Mouse (Mus musculus): ENCODE data around the gene Myo9b. TPM values are rescaled to one million over a fixed set of nuclear protein-coding genes. Genes with fewer than 3 reads are reported as not detected.
A peak's percentile ranks its signal among the peaks of the same experiment; 100 is the strongest.

The Myo9b gene
- polyA plus RNA-seq, 1 experiment from 2014 or later, result 5.1 TPM

DNA sequence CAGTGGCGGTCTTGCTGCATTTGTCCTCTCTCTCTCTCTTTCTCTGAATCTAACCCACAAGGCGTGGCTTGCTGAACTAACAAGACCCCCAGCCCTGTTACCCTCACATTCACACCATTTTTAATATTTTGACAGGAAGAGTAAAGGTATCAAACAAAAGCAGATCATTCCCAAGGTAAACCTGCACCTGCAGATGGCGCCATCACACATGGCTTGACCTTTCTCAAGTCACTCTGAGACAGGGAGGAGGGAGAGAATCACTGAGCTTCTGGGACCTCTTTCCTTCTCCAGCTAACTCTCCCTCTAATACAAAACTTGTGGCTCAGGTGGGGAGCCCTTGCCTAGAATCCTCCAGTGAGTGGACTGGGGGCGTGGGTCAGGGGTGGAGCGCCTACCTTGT is 68.1 kb downstream of the Myo9b start:
- no peak overlapping the region for H3K27ac ChIP-seq (ENCODE audit: low read depth)
- H3K4me2 ChIP-seq (ENCODE audit: low read depth, low read length), result no peak overlapping the region
- H3K27me3 ChIP-seq (ENCODE audit: insufficient read depth, low read length), result no peaks in the 10 kb centered on the region
- no peak overlapping the region for H3K4me3 ChIP-seq (ENCODE audit: low read depth, low read length)
- TF ChIP-seq CTCF (IDR thresholded peaks at IDR 0.05; ENCODE audit: low read depth) (peak; percentile 63), EP300 (IDR thresholded peaks at IDR 0.05; ENCODE audit: low read depth) (no peak)
- DNase-seq, result peak; percentile 49
- H3K4me1 ChIP-seq (ENCODE audit: insufficient read depth), result no peaks in the 10 kb centered on the region
- no peaks in the 10 kb centered on the region for H3K9me3 ChIP-seq (ENCODE audit: low read length)
- H3K9ac ChIP-seq (replicated peaks), result no peak overlapping the region
- 85% methylated on average over 5 of the region's 5 CpGs for WGBS (ENCODE audit: insufficient replicate concordance)
- ATAC-seq, result no peak
- peaks cover 49% of the 10 kb centered on the region for H3K36me3 ChIP-seq (replicated peaks; ENCODE audit: insufficient read depth, low read length)

DNA sequence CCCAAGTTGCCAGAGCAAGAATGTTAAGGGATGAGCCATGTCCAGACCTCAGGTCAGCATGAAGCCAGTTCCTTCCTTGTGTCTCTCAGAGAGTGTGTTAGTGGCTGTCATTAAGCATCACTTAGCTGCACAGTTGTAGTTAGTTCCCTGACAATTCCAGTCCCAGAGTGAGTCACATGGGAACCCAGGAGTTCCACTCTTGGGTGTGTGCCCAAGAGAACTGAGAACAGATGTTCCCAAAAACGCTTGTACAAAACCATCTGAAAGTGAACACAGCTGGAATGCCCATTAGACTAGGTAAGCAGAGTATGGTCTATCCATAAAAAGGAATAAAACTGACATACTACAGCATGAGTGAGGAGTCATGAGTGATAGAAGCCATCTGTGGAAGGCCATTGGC is 74.1 kb downstream of the Myo9b start:
- Histone ChIP-seq H3K4me1 (ENCODE audit: insufficient read depth) (no peaks in the 10 kb centered on the region), H3K4me3 (ENCODE audit: low read depth, low read length) (no peak overlapping the region), H3K36me3 (replicated peaks; ENCODE audit: insufficient read depth, low read length) (peaks cover 84% of the 10 kb centered on the region), H3K27ac (ENCODE audit: low read depth) (no peak overlapping the region), H3K9ac (replicated peaks) (no peak overlapping the region), H3K27me3 (ENCODE audit: insufficient read depth, low read length) (no peaks in the 10 kb centered on the region), H3K4me2 (ENCODE audit: low read depth, low read length) (no peak overlapping the region), H3K9me3 (ENCODE audit: low read length) (no peaks in the 10 kb centered on the region)
- DNase-seq (no peak), ATAC-seq (no peak)
- 63% methylated on average over 1 of the region's 1 CpGs for WGBS (ENCODE audit: insufficient replicate concordance)
- no peak for TF ChIP-seq EP300 (IDR thresholded peaks at IDR 0.05; ENCODE audit: low read depth)
- no peak for TF ChIP-seq CTCF (IDR thresholded peaks at IDR 0.05; ENCODE audit: low read depth)

DNA sequence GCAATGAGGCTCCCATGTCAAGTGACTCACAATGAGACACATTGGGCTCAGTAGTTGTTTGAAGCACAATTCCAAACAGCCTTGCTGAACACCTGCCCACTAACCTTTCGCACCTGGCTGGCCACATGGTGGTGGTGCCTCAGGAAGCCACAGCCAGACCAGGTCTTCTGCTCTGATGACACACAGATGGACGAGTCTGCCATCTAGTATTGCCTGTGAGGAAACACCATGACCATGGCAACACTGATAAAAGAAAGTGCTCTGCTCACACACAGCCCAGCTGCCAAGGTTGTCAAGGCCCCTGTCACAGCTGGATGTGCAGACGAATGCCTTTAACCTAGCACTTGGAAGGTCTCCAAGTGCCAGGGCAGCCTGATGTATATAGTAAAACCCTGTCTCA is 78.6 kb downstream of the Myo9b start:
- H3K9me3 ChIP-seq (ENCODE audit: low read length), result no peaks in the 10 kb centered on the region
- no peak for DNase-seq

GRCm38 (mm10) chr8:71351520-71351919 is 79.0 kb downstream of the Myo9b start:
- H3K27ac ChIP-seq (ENCODE audit: low read depth), result no peak overlapping the region
- WGBS (ENCODE audit: insufficient replicate concordance), result 92% methylated on average over 1 of the region's 1 CpGs
- DNase-seq, result no peak
- no peak overlapping the region for H3K4me3 ChIP-seq (ENCODE audit: low read depth, low read length)
- H3K4me1 ChIP-seq (ENCODE audit: insufficient read depth), result no peaks in the 10 kb centered on the region
- no peak for ATAC-seq
- peaks cover 85% of the 10 kb centered on the region for H3K36me3 ChIP-seq (replicated peaks; ENCODE audit: insufficient read depth, low read length)
- no peak for TF ChIP-seq EP300 (IDR thresholded peaks at IDR 0.05; ENCODE audit: low read depth)
- no peak for TF ChIP-seq CTCF (IDR thresholded peaks at IDR 0.05; ENCODE audit: low read depth)
- no peak overlapping the region for H3K9ac ChIP-seq (replicated peaks)
- H3K4me2 ChIP-seq (ENCODE audit: low read depth, low read length), result no peak overlapping the region
- H3K27me3 ChIP-seq (ENCODE audit: insufficient read depth, low read length), result no peaks in the 10 kb centered on the region
- H3K9me3 ChIP-seq (ENCODE audit: low read length), result no peaks in the 10 kb centered on the region

More for the DNA sequence above, 78.6 kb downstream of the Myo9b start:
- Histone ChIP-seq H3K27ac (ENCODE audit: low read depth) (no peak overlapping the region), H3K9ac (replicated peaks) (no peak overlapping the region), H3K4me1 (ENCODE audit: insufficient read depth) (no peaks in the 10 kb centered on the region), H3K27me3 (ENCODE audit: insufficient read depth, low read length) (no peaks in the 10 kb centered on the region), H3K36me3 (replicated peaks; ENCODE audit: insufficient read depth, low read length) (peaks cover 87% of the 10 kb centered on the region), H3K4me3 (ENCODE audit: low read depth, low read length) (no peak overlapping the region), H3K4me2 (ENCODE audit: low read depth, low read length) (no peak overlapping the region)
- no peak for TF ChIP-seq CTCF (IDR thresholded peaks at IDR 0.05; ENCODE audit: low read depth)
- no peak for TF ChIP-seq EP300 (IDR thresholded peaks at IDR 0.05; ENCODE audit: low read depth)
- 52% methylated on average over 3 of the region's 3 CpGs for WGBS (ENCODE audit: insufficient replicate concordance)
- no peak for ATAC-seq

DNA sequence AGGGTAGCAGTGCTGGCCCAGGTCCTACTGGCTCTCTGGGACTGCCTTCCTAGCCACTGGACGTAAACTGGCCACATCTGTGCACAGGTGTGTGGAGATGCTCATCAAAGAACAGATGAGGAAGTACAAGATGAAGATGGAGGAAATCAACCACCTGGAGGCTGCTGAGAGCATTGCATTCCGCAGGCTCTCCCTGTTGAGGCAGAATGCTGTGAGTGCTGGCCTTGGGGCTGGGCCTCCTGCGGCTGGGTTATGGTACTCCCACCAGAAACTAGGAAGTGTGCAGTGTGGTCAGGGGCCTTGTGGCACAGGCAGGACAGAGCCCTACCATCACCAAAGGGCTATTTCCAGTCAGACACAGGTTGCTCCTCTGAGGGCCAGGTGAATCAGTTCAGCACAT is 85.5 kb downstream of the Myo9b start:
- Histone ChIP-seq H3K27me3 (ENCODE audit: insufficient read depth, low read length) (no peaks in the 10 kb centered on the region), H3K27ac (ENCODE audit: low read depth) (no peak overlapping the region), H3K9me3 (ENCODE audit: low read length) (no peaks in the 10 kb centered on the region), H3K36me3 (replicated peaks; ENCODE audit: insufficient read depth, low read length) (peaks cover 58% of the 10 kb centered on the region), H3K4me3 (ENCODE audit: low read depth, low read length) (no peak overlapping the region), H3K4me1 (ENCODE audit: insufficient read depth) (no peaks in the 10 kb centered on the region), H3K4me2 (ENCODE audit: low read depth, low read length) (no peak overlapping the region), H3K9ac (replicated peaks) (no peak overlapping the region)
- ATAC-seq (no peak), DNase-seq (no peak)
- TF ChIP-seq CTCF (IDR thresholded peaks at IDR 0.05; ENCODE audit: low read depth) (peak; percentile 14; the same call in 1 of the 2 replicates), EP300 (IDR thresholded peaks at IDR 0.05; ENCODE audit: low read depth) (no peak)
- 81% methylated on average over 3 of the region's 3 CpGs for WGBS (ENCODE audit: insufficient replicate concordance)

GRCm38 (mm10) chr8:71366771-71367528 is 94.4 kb downstream of the Myo9b start, which contains the start of gene Use1:
Gene Use1, plus strand, starts transcription at chr8:71366848.
- peak; percentile 61; the same call in 1 of the 2 replicates for TF ChIP-seq EP300 (IDR thresholded peaks at IDR 0.05; ENCODE audit: low read depth)
- no peak for TF ChIP-seq CTCF (IDR thresholded peaks at IDR 0.05; ENCODE audit: low read depth)
- H3K9me3 ChIP-seq (ENCODE audit: low read length), result no peaks in the 10 kb centered on the region
- WGBS (ENCODE audit: insufficient replicate concordance), result under 1% methylated on average over 56 of the region's 56 CpGs
- peak within 1 kb of the TSS; percentile 83 for H3K4me2 ChIP-seq (ENCODE audit: low read depth, low read length)
- H3K27ac ChIP-seq (ENCODE audit: low read depth), result peak within 1 kb of the TSS; percentile 90
- ATAC-seq (peak; percentile 67), DNase-seq (peak; percentile 92)
- H3K4me3 ChIP-seq (ENCODE audit: low read depth, low read length), result peak within 1 kb of the TSS; percentile 67
- peaks cover 14% of the 10 kb centered on the region for H3K36me3 ChIP-seq (replicated peaks; ENCODE audit: insufficient read depth, low read length)
- peak within 1 kb of the TSS; percentile 74 for H3K9ac ChIP-seq (replicated peaks)
- peaks cover 22% of the 10 kb centered on the region for H3K4me1 ChIP-seq (ENCODE audit: insufficient read depth)
- H3K27me3 ChIP-seq (ENCODE audit: insufficient read depth, low read length), result no peaks in the 10 kb centered on the region

Measured in liver, postnatal 0 days (tissue).